Mouse (Mus musculus) macrophage (primary cell): Measurements from ENCODE around the gene Slc10a4. TPM values are rescaled to one million over a fixed set of nuclear protein-coding genes. Genes with fewer than 3 reads are reported as not detected.
"Not testable (repeated sequence)": the region's sequence is repeated elsewhere in the genome, so short reads cannot be mapped to it uniquely, and the experiment has no call there.

ENCODE experiments used
- H3K27ac ChIP-seq: fragments of 350-480 bp; formaldehyde crosslinking; 2 replicates; pipeline ENCODE4 v1.9.0; 2021
- H3K36me3 ChIP-seq: fragments of 350-480 bp; formaldehyde crosslinking; 2 replicates; pipeline ENCODE4 v1.9.0; 2021; ENCODE audit errors: inconsistent target
- H3K4me3 ChIP-seq: fragments of 350-480 bp; formaldehyde crosslinking; 2 replicates; pipeline ENCODE4 v1.9.0; 2021; ENCODE audit errors: inconsistent target
- H3K79me2 ChIP-seq: fragments of 350-480 bp; formaldehyde crosslinking; 2 replicates; pipeline ENCODE4 v1.9.0; 2021; ENCODE audit errors: inconsistent target
- WGBS: methylation state at CpG from one replicate; pipeline ENCODE4 v1.1.7; 2026; ENCODE audit warnings: inconsistent platforms; ENCODE audit not compliant: missing documents; 5-methylcytosine and 5-hydroxymethylcytosine counted together
- polyA plus RNA-seq: library from polyadenylated mRNA; stranded (reverse); fragments of 250-400 nt; gene quantifications from 3 replicates; pipeline ENCODE4 v1.2.4, GENCODE M21; 2018; ENCODE audit warnings: inconsistent platforms

Gene Slc10a4
- polyA plus RNA-seq, 1 experiment from 2014 or later = not detected

- Histone ChIP-seq H3K36me3 (no peaks in the 10 kb centered on the region), H3K79me2 (no peaks in the 10 kb centered on the region), H3K4me3 (no peak overlapping the region), H3K27ac (no peak overlapping the region)
- WGBS = 81% methylated on average over 10 of the region's 10 CpGs
Observed at GRCm38 (mm10) chr5:72995379-72995778, 11.3 kb upstream of the Slc10a4 start.

GRCm38 (mm10) chr5:72998546-72998945 lies 8.1 kb upstream of the Slc10a4 start:
- 83% methylated on average over 1 of the region's 1 CpGs for WGBS
- H3K4me3 ChIP-seq, H3K36me3 ChIP-seq, H3K79me2 ChIP-seq, H3K27ac ChIP-seq: not testable (repeated sequence)

GRCm38 (mm10) chr5:73004046-73004445 lies 2.6 kb upstream of the Slc10a4 start:
- 94% methylated on average over 5 of the region's 5 CpGs for WGBS
- H3K79me2 ChIP-seq = no peaks in the 10 kb centered on the region
- no peak overlapping the region for H3K27ac ChIP-seq
- H3K36me3 ChIP-seq = no peaks in the 10 kb centered on the region
- no peak overlapping the region for H3K4me3 ChIP-seq

GRCm38 (mm10) chr5:73007582-73007959 lies 888 bp downstream of the Slc10a4 start:
- Histone ChIP-seq H3K4me3 (no peak overlapping the region), H3K36me3 (no peaks in the 10 kb centered on the region), H3K27ac (no peak overlapping the region), H3K79me2 (no peaks in the 10 kb centered on the region)
- WGBS = 55% methylated on average over 3 of the region's 5 CpGs

GRCm38 (mm10) chr5:73008230-73008629 lies 1.5 kb downstream of the Slc10a4 start:
- H3K36me3 ChIP-seq, H3K27ac ChIP-seq, H3K79me2 ChIP-seq, H3K4me3 ChIP-seq: not testable (repeated sequence)
- 43% methylated on average over 6 of the region's 8 CpGs for WGBS

- 83% methylated on average over 10 of the region's 16 CpGs for WGBS
- H3K79me2 ChIP-seq, H3K4me3 ChIP-seq, H3K27ac ChIP-seq, H3K36me3 ChIP-seq: not testable (repeated sequence)
Observed at GRCm38 (mm10) chr5:73011806-73012205, 5.1 kb downstream of the Slc10a4 start.

GRCm38 (mm10) chr5:73012884-73013610 lies 6.4 kb downstream of the Slc10a4 start:
- not testable (repeated sequence) for H3K79me2 ChIP-seq, H3K27ac ChIP-seq, H3K36me3 ChIP-seq, H3K4me3 ChIP-seq
- 25% methylated on average over 21 of the region's 27 CpGs for WGBS

- H3K36me3 ChIP-seq, H3K27ac ChIP-seq, H3K4me3 ChIP-seq, H3K79me2 ChIP-seq: not testable (repeated sequence)
- WGBS = 7% methylated on average over 27 of the region's 65 CpGs
Observed at GRCm38 (mm10) chr5:73013611-73014287, 7.1 kb downstream of the Slc10a4 start.

GRCm38 (mm10) chr5:73014745-73015144 lies 8.1 kb downstream of the Slc10a4 start:
- no peaks in the 10 kb centered on the region for H3K36me3 ChIP-seq
- H3K79me2 ChIP-seq = no peaks in the 10 kb centered on the region
- no peak overlapping the region for H3K27ac ChIP-seq
- 69% methylated on average over 9 of the region's 9 CpGs for WGBS
- no peak overlapping the region for H3K4me3 ChIP-seq

GRCm38 (mm10) chr5:73023801-73024200 lies 17.1 kb downstream of the Slc10a4 start:
- no peaks in the 10 kb centered on the region for H3K79me2 ChIP-seq
- H3K4me3 ChIP-seq = no peak overlapping the region
- H3K27ac ChIP-seq = no peak overlapping the region
- peaks cover 18% of the 10 kb centered on the region for H3K36me3 ChIP-seq
- WGBS = 95% methylated on average over 13 of the region's 13 CpGs

GRCm38 (mm10) chr5:73028646-73029045 lies 22.0 kb downstream of the Slc10a4 start:
- peaks cover 48% of the 10 kb centered on the region for H3K36me3 ChIP-seq
- H3K4me3 ChIP-seq = no peak overlapping the region
- no peak overlapping the region for H3K27ac ChIP-seq
- no peaks in the 10 kb centered on the region for H3K79me2 ChIP-seq
- WGBS = 95% methylated on average over 13 of the region's 13 CpGs

- peaks cover 58% of the 10 kb centered on the region for H3K36me3 ChIP-seq
- no peak overlapping the region for H3K27ac ChIP-seq
- 96% methylated on average over 11 of the region's 11 CpGs for WGBS
- no peak overlapping the region for H3K4me3 ChIP-seq
- no peaks in the 10 kb centered on the region for H3K79me2 ChIP-seq
Observed at GRCm38 (mm10) chr5:73032481-73032880, 25.8 kb downstream of the Slc10a4 start.

- H3K79me2 ChIP-seq = no peaks in the 10 kb centered on the region
- H3K4me3 ChIP-seq = no peak overlapping the region
- WGBS = 100% methylated on average over 2 of the region's 2 CpGs
- H3K27ac ChIP-seq = no peak overlapping the region
- peaks cover 51% of the 10 kb centered on the region for H3K36me3 ChIP-seq
Observed at GRCm38 (mm10) chr5:73044055-73044454, 37.4 kb downstream of the Slc10a4 start.

GRCm38 (mm10) chr5:73047651-73048245 lies 41.1 kb downstream of the Slc10a4 start:
- Histone ChIP-seq H3K4me3 (no peak overlapping the region), H3K27ac (no peak overlapping the region), H3K36me3 (peaks cover 79% of the 10 kb centered on the region), H3K79me2 (no peaks in the 10 kb centered on the region)
- WGBS = 88% methylated on average over 7 of the region's 7 CpGs

- 97% methylated on average over 8 of the region's 8 CpGs for WGBS
Observed at GRCm38 (mm10) chr5:73053933-73054332, 47.2 kb downstream of the Slc10a4 start.

More at GRCm38 (mm10) chr5:73053933-73054332, 47.2 kb downstream of the Slc10a4 start:
- no peaks in the 10 kb centered on the region for H3K79me2 ChIP-seq
- H3K4me3 ChIP-seq = no peak overlapping the region
- H3K36me3 ChIP-seq = peaks cover 86% of the 10 kb centered on the region
- no peak overlapping the region for H3K27ac ChIP-seq
